Mouse (Mus musculus) adrenal gland, postnatal 10 days (tissue): ENCODE measurements at regions not wholly inside any gene's neighbourhood (a gene's known extent, or its start where the extent isn't known, plus 50 kb on each side); places are given as distances from the start of the nearest gene placed in this dataset.
A peak's percentile ranks its signal among the peaks of the same experiment; 100 is the strongest.

Source experiments
- DNase-seq: peaks from one replicate; pipeline ENCODE4 v3.0.0; 2021; ENCODE audit warnings: mixed read lengths

DNA sequence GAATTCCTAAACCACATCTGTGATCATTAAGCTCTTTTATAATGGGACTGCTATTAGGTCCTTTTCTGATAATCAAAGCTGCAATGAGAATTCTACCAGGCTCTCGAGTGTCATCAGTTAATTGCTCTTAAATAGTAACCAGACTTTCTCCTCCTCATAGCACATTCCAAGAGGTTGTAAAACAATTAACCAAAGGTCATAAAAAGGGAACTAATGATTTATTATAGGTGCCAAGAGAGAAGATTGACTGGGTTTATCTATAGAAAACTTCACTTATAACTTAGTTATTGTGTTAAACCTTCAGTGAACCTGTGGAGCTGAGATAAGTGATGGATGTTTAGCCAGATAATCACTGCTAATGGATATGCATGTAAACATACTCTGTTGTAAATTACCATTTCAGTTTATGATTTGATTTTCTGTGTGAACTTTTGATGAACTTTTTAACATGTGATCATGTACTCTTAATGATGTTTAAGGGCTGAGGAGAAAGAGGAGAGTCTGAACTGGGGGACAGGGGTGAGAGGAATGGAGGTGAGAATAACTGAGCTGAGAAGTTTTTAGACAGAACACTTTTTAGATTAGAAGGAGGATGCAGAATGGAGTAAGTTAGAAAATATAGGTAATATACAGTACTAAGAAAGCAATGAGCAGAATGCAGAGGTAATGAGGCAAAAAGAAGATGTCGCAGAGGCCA, 228.4 kb upstream of the Cox7c start:
- DNase-seq: no peak

DNA sequence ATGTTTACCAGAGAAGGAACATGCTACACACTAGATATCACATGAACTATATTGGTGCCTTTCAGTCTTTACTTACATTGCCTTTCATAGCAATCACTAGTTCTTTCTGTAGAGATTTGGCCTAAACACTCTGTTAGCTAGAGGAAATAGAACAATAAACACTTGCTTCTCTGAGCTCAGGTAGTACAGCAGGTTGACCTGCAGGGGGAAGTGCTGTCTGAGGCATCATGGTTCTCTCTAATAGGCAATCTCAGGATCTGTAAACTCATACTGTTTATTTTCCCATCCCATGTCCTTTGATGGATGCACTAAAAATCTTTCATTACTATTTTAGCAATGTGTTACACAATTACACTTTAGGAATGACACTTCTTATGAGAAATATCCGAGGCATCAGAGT, 191.3 kb upstream of the Cox7c start:
- peak; percentile 2 for DNase-seq

DNA sequence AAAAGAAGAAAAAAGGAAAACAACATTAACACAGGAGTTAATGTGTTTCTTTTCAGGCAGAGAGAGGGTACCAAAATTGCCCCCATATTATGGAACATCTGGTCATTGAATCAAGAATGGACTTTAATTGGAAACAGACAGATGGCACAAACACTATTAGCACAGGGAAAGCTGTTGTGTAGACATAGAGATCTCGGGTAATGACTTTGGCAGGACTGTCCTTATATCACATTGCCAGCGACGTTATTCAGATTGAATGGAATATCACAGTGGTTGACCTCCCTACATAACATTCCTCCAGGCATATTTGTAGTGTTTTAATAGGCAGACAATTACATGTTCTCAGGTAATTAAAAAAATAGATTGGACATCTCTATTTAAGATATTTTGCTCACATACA, 158.9 kb upstream of the Cox7c start:
- no peak for DNase-seq

DNA sequence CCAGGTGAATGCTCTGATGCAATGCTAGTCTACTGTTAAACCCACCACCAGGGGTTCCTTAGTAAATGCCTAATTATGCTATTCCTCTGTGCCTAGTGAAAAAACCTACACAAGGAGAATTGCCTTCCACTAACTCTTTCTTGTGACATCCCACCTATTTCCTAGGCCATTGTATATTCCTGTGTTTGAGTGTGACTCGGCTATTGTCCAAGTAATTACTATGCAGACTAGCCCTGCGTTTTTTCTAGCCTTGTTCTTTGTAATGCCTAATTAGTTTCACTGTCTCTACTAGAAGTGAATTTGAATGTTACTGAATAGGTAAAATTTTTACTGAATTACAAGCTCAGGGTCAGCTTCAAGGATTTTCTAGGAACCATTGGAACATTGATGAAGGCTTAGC, 133.8 kb upstream of the Cox7c start:
- no peak for DNase-seq

DNA sequence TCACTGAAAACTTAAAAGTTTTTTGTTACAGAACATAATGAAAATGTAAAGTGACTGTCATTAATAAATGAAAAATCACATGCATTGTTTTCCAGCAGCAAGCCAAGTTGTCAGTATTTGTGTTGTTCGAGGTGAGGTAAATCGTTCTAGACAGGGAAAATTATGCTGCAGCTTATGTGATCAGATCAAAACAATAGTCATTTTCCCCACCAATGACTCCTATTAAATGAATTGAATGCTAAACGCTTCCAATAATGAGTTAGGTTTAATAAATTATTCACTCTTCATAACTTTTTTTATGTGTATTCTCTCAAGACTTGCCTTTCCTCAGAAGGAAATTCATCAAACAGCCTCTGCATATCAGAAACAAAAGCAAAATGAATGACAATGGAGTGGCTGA, 100.6 kb upstream of the Cox7c start:
- DNase-seq: no peak

DNA sequence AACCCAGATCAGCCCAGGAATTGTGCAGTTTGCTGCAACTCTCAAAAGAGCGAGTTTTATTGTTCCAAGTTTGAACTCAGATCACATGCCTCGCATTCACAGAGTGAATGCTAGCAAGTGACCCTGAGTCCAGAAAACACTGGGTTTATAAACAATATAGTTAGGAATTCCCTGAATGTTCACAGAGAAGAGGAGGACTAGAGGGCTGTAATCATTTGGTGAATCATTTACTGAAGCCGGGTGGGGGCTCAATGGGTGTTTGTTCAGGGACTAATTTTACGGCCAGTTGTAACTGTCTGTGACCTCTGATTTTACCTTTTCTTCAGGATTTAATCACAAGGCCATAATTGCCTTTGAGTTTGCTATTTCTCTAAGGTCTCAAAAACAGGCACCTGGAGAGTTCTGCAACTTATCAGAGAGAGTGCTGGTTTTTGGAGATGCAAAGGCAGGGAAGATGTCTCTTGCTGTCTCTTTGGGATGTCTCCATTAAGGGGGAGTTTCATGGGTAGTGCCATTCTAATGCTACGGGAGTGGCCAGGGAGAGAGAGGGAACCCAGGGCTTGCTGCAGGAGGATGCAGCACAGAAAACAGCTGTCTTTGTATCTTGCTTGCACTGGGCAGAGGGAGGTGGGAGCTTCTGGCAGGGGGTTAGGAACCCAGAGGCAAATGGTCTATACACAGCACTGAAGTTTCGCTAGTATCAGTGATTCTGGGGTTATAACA, 64.8 kb upstream of the Cox7c start:
- no peak for DNase-seq

DNA sequence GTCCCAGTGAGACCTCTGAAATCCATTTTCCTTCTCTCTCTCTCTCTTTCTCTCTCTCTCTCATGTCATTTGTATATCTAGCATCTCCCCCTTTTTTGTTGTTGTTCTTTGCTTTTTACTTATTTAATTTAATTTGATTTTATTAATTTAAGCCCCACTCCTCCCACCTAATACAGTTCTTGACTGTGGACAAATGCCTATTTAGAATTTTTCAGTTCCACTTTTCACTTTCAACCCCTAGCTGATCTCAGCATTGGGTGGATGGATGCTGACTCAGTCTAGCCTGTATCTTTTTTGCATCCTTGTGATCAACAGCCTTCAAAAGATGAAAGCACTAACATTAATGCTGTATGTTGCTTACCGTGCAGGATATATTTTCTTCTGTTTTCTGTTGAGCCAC, 55.5 kb upstream of the Cox7c start:
- DNase-seq: no peak

DNA sequence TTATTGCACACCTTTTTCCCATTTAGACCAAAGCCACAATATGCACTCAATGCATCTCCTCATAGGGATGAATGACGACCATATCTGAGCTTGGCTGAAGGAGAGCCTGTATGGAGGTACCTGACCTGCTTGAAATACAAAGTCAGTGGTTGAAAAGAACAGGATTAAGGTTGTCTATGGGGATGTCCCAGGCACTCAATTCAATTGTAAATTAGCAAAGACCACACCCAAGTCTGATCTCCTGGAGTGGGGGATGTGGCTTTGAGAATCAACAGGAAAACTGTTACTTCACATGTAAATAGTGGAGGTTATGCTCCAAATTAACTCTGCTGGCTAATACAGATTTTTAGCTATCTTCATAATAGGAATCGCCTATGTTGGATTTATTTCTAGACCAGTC, 51.1 kb upstream of the Cox7c start:
- DNase-seq: no peak

DNA sequence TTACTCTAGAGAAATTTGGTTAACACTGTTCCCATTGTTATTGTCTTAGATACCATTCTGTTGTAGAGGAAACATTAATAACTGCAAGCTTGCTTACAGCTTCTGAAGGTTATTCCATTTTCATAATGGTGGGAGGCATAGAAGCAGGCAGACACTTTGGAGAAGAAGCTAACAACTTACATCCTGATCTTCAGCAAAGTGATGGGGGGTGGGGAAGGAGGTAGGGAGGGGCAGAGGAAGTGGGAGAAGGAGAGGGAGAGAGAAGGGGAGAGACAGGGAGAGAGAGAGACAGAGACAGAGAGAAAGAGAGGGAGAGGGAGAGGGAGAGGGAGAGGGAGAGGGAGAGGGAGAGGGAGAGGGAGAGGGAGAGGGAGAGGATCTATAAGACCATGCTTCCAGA, 50.6 kb upstream of the Cox7c start:
- no peak for DNase-seq
